Mouse (Mus musculus) adrenal gland, postnatal 14 days (tissue): ENCODE measurements around the gene C2cd4c. TPM values are rescaled to one million over a fixed set of nuclear protein-coding genes. Genes with fewer than 3 reads are reported as not detected.

Experiments used
- DNase-seq: peaks from one replicate; pipeline ENCODE4 v3.0.0; 2021; ENCODE audit warnings: mixed read lengths
- total RNA-seq: library from RNA; stranded (reverse); gene quantifications from 2 replicates; pipeline ENCODE4 v1.2.3, GENCODE M21; 2021

C2cd4c gene
- total RNA-seq, 1 experiment from 2014 or later: 0.11 TPM

DNA sequence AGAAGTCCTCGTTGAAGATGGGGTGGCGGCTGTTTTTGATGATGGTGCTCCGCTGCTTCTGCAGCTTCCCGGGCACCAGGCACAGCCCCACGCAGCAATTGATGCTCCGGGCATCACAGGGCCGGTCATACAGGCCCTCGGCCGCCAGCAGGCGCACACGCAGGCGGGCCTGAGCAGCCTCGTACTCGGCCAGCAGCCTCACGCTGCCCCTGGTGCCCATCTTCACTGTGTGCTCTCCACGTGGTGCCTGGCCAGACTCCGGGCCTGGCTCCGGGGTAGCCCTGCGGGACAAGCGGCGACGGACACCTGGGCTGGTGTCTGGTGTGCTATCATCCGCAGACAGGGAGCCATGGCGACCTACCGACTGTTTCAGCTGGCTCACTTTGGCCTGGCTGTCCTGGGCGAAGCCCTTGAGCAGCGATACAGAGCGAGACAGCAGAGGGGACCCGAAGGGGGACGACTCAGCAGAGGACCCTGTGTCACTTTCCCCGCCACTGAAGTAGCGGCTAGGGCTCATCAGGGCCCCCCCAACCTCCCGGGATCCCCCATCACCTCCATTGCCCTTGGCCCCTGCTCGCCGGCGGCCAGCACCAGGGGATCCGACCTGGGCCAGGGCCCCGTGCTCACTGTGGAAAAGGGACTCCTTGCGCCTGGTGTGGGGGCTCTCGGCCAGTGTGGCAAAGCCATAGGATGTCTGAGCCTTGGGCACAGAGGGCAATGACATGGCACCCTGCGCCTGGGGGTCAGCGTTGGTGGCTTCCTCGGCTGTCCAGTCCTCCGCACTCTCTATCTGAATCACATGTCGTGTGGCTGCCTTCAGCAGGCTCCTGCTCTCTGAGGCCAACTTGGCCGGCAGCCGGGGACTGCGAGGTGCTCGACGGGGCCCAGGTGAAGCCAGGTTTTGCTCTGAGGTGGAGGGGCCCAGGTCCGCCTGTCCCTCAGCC lies 1.4 kb downstream of the C2cd4c start:
- peak; percentile 55 for DNase-seq

- no peak for DNase-seq
These were observed 2.5 kb downstream of the C2cd4c start for GRCm38 (mm10) chr10:79611296-79611695.

DNA sequence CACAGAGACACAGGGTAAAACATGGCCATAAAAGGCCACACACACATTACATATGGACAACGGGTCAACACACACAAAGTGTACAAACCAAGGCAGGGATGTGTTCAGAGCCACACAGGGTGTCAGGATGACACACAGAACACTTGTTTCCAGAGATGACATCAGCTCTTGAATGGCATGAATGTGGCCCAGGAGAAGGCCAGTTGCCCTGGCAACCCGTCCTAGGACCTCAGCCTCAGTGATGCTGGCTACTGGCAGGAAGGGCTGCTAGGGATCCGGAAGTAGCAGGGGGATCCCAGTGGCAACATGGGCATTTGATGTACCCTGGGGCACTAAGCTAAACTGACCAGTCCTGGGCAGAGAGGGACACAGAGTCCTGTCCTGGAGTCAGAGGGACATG lies 4.5 kb downstream of the C2cd4c start:
- DNase-seq: no peak

GRCm38 (mm10) chr10:79607892-79608291 lies 5.9 kb downstream of the C2cd4c start:
- DNase-seq: no peak

- no peak for DNase-seq
These were observed 7.3 kb downstream of the C2cd4c start for GRCm38 (mm10) chr10:79606537-79606936.

DNA sequence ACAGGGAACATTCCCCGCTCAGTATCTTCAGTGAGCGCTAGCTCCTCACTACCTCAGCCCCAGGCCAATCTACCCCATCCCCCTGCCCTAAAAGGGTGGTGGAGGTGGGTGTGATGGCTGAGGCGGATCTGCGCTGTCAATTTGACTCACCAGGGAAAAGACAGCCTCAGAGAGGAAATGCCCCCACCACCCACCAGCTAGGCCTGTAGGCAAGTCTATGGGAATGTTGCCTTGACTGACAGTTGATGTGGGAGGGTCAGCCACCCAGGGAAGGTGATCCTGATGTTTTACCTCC lies 15.9 kb downstream of the C2cd4c start:
- no peak for DNase-seq

DNA sequence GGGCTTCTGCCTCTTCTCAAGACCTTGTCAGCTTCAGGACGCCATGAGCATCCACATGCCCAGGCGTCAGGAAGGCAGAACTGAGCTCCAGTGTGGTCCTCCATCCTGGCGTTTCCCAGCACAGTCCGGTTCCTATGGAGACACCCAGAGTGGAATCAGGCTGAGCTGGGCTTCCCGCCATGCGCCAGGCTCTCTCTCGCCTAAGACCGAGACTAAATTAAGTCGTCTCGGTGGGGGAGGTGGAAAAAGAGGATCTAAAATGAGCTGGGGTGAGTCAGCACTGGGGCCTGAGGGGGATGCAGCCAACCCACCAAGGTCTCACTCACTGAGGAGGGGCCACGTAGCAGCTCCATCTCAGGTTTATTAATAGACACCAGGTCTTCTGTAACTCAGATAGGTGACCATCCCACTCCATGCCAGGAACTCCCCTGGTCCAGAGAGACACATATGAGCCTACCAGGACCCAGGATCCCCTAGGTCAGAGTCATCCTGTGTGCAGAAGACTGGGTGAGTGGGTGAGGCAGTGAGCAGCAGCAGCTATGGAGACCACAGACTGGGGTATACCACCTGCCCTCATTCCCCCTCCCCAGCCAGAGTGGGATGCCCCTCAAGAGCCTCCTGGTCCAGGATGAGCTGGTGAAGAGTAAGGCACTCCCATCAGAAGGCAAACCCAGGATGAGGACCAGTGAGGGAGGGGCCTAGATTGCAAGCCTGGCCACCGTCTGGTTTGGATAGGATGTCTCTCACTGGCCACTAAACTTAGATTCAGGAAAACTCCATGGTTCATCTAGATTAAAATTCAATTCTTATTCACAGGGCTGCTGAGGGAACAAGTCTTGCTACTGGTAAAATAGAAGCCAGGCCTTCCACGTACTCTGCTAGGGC lies 16.5 kb downstream of the C2cd4c start:
- DNase-seq: no peak

- no peak for DNase-seq
These were observed 18.3 kb downstream of the C2cd4c start for GRCm38 (mm10) chr10:79595590-79595929.

DNA sequence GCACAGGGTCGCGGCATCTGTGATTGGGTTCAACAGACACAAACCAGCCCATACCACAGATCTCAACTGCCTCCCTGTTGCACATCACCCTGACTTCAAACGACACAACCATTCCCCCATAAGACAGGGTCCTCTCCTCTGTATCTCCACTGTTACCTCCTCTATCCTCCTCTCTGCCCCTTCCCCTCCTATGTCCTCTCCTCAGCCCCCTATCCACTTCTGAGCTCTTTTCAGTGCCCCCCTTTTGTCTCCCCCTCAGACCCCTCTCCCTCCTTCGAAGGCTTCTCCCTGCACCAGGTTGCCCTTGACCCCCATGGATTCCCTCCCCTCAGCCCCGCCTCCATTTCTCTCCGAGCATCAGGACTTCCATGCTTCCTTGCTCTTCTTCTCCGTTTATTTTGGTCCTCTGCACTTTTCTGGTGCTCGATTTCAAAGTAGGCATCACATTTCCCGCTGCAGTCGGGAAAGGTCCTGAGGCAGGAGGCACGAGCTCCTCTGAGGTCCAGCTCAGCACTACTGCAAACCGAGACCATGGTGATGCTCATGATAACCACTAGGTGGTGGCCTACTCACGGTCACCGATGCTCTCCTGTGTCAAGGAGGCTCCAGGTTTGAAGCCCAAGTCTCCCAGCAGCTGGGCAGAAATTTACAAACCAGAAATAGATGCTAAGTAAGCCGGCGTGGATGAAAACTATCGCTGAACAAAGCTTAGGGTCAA lies 18.8 kb downstream of the C2cd4c start:
- peak; percentile 72 for DNase-seq

DNA sequence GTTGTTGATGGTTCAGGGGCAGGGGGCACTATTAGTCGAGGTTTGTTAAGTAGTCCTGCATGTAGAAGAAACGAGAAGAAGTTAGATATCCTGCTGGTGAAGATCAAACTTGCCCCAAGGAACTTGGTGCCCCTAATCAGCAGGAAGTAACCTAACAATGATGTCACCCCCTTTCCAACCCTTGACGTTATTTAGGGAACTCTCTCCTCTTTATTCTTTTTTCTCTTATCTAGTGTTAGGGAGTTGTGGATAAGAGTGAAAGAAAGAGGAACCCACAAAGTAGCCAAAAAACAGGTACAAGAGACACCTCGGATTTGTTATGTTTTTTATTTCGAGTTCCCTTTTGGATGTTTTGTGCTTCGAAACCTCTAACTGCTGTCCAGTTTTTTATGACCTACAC lies 19.7 kb downstream of the C2cd4c start:
- DNase-seq: no peak

DNA sequence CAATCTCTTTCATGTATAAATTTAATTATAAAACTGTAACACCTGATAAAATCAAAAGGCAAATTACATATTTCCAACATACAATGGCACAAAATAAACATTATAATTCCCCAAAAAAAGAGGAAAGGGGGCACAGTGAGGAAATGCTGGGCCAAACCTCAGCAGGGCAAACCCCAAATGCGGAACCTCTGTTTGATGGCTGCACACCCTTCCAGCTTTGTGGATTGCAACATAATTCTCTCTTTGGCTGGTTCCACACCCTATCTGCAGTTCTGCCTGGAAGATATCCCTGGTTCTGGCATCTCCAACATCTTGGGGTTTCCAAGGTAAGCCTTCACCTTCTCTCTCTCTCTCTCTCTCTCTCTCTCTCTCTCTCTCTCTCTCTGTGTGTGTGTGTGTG lies 23.1 kb downstream of the C2cd4c start:
- DNase-seq: no peak

GRCm38 (mm10) chr10:79587752-79588126 lies 26.1 kb downstream of the C2cd4c start:
- DNase-seq: no peak

GRCm38 (mm10) chr10:79587061-79587751 lies 26.6 kb downstream of the C2cd4c start, which contains the start of gene Theg:
TSS of gene Theg (minus strand) at chr10:79587331.
- DNase-seq: no peak

DNA sequence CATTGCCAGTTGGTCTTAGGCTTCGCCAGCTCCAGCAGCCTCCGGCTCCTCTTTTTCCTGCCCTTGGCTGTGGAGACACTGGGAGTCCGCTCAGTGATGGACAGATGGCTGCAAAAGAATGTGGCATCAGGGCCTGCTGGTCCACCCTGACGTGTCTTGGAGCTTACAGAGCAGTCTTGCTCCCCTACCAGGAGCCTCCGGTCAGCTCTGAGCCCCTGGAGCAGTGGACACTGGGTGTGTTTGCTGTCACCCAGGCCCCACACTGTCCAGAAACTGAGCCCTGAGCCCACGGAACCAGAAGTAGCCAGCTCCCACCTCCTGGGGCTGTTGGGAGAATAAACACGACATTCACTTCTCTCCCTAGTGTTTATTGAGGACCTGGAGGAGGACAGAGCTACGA lies 27.6 kb downstream of the C2cd4c start:
- DNase-seq: no peak

DNA sequence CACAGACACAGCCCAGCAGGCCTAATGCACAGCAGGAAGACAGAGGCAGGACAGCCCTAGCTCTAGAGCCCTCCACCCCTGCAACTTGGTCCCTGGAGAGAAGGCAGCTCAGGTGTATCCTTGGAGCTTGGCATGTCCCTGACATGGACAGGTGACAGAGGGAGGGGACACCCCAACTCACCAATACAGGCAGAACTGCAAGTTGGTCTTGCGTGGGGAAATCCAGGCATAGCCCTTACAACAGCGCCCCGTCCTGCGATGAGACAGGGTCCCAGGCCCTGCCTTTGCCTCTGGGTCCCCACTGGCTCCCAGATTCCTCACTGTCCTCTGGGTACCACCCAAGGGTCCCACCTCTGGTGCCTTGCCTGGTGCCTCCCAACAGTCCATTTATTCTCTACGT lies 28.1 kb downstream of the C2cd4c start:
- no peak for DNase-seq

GRCm38 (mm10) chr10:79585136-79585535 lies 28.7 kb downstream of the C2cd4c start:
- DNase-seq: no peak

DNA sequence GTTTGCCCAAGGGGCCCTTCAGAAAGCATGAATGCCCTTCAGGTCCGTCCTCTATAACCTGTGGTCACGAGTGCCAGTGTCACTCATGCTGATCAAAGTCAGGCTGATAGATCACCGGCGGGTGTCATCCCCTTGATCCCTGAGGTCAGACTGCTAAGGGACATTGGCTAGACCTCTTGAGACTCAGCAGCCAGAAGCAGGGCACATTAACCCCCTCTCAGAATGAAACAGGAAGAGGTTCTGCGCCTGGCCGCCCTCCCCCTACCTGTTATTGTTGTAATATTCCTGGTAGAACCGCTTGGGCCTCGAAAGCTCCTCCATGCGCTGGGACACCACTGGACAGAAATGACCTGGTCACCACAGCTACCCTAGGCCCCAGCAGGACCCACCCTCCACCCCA lies 29.4 kb downstream of the C2cd4c start:
- no peak for DNase-seq

GRCm38 (mm10) chr10:79584021-79584420 lies 29.8 kb downstream of the C2cd4c start:
- no peak for DNase-seq

GRCm38 (mm10) chr10:79581501-79581900 lies 32.3 kb downstream of the C2cd4c start:
- DNase-seq: no peak

- peak; percentile 62 for DNase-seq
These were observed 33.0 kb downstream of the C2cd4c start for GRCm38 (mm10) chr10:79580811-79581210.

- DNase-seq: no peak
These were observed 33.5 kb downstream of the C2cd4c start for GRCm38 (mm10) chr10:79580356-79580755.

GRCm38 (mm10) chr10:79579781-79580180 lies 34.0 kb downstream of the C2cd4c start:
- no peak for DNase-seq
